Mouse (Mus musculus) urinary bladder, postnatal 36 days (tissue): Measurements from ENCODE around the gene Hint1.
A peak's percentile ranks its signal among the peaks of the same experiment; 100 is the strongest.
"Not testable (repeated sequence)": the region's sequence is repeated elsewhere in the genome, so short reads cannot be mapped to it uniquely, and the experiment has no call there.

Experiments used
- DNase-seq, 2 experiments: peaks; one replicate each; pipeline ENCODE4 v3.0.0; 2022; ENCODE audit warnings: low spot score in 2 of 2, mixed read lengths in 1 of 2

Hint1 gene

GRCm38 (mm10) chr11:54894589-54894988 is 28.4 kb downstream of the Hint1 start:
- no peak for DNase-seq

GRCm38 (mm10) chr11:54896646-54897045 is 30.5 kb downstream of the Hint1 start:
- not testable (repeated sequence) for DNase-seq

GRCm38 (mm10) chr11:54897470-54897869 is 31.3 kb downstream of the Hint1 start:
- DNase-seq = no peak

- no peak for DNase-seq
Observed at GRCm38 (mm10) chr11:54899657-54900056, 33.5 kb downstream of the Hint1 start.

- DNase-seq = peak; percentile 49 to 78
Observed at GRCm38 (mm10) chr11:54902333-54903323, 36.4 kb downstream of the Hint1 start, which contains the start of gene Gpx3. Gene Gpx3 (plus strand): TSS chr11:54902453.

- no peak for DNase-seq
Observed at GRCm38 (mm10) chr11:54903339-54903738, 37.2 kb downstream of the Hint1 start.

GRCm38 (mm10) chr11:54903940-54904706 is 37.9 kb downstream of the Hint1 start:
- no peak for DNase-seq

GRCm38 (mm10) chr11:54905086-54905485 is 38.9 kb downstream of the Hint1 start:
- DNase-seq = no peak

- no peak for DNase-seq
Observed at GRCm38 (mm10) chr11:54905931-54906330, 39.7 kb downstream of the Hint1 start.

GRCm38 (mm10) chr11:54906466-54906865 is 40.3 kb downstream of the Hint1 start:
- no peak for DNase-seq

- DNase-seq = no peak
Observed at GRCm38 (mm10) chr11:54907259-54907658, 41.1 kb downstream of the Hint1 start.

GRCm38 (mm10) chr11:54909273-54909672 is 43.1 kb downstream of the Hint1 start:
- DNase-seq = no peak

GRCm38 (mm10) chr11:54910081-54910665 is 44.0 kb downstream of the Hint1 start:
- DNase-seq = no peak

GRCm38 (mm10) chr11:54911201-54911600 is 45.0 kb downstream of the Hint1 start:
- no peak for DNase-seq

GRCm38 (mm10) chr11:54911671-54912502 is 45.7 kb downstream of the Hint1 start:
- no peak for DNase-seq

GRCm38 (mm10) chr11:54912503-54913316 is 46.5 kb downstream of the Hint1 start:
- DNase-seq = no peak

- peak in 1 of 2 experiments; percentile 50 for DNase-seq
Observed at GRCm38 (mm10) chr11:54913841-54914240, 47.7 kb downstream of the Hint1 start.

- no peak for DNase-seq
Observed at GRCm38 (mm10) chr11:54917461-54917860, 51.3 kb downstream of the Hint1 start.

GRCm38 (mm10) chr11:54918273-54918672 is 52.1 kb downstream of the Hint1 start:
- DNase-seq = no peak
